Mouse (Mus musculus) heart, adult 18-20 months (tissue): ENCODE measurements around the gene Brd4. TPM values are rescaled to one million over a fixed set of nuclear protein-coding genes. Genes with fewer than 3 reads are reported as not detected.
A peak's percentile ranks its signal among the peaks of the same experiment; 100 is the strongest.

ENCODE experiments used
- DNase-seq, 2 experiments: peaks; one replicate each; pipeline ENCODE4 v3.0.0; 2021 to 2022; ENCODE audit warnings: mixed read lengths in 1 of 2
- total RNA-seq, 2 experiments: library from RNA; stranded (reverse); gene quantifications; 2 replicates each; pipeline ENCODE4 v1.2.3; 2021

The Brd4 gene
- total RNA-seq, 2 experiments from 2014 or later, result 43.6 to 55.5 TPM

- peak; percentile 58 to 63 for DNase-seq
Observed at GRCm38 (mm10) chr17:32166687-32167086, 117.8 kb downstream of the Brd4 start, which contains the start of gene Notch3. Gene Notch3 (minus strand): TSS chr17:32166852.

- DNase-seq, result peak; percentile 23 to 69
Observed at GRCm38 (mm10) chr17:32165803-32166595, 118.5 kb downstream of the Brd4 start.

- peak in 1 of 2 experiments; percentile 27 for DNase-seq
Observed at GRCm38 (mm10) chr17:32165266-32165802, 119.2 kb downstream of the Brd4 start.

- no peak for DNase-seq
Observed at GRCm38 (mm10) chr17:32164780-32165179, 119.7 kb downstream of the Brd4 start.

- peak; percentile 30 to 31 for DNase-seq
Observed at GRCm38 (mm10) chr17:32163910-32164650, 120.4 kb downstream of the Brd4 start.

GRCm38 (mm10) chr17:32162112-32162850, 122.2 kb downstream of the Brd4 start:
- peak; percentile 61 to 79 for DNase-seq

GRCm38 (mm10) chr17:32160882-32161281, 123.6 kb downstream of the Brd4 start:
- peak; percentile 19 to 26 for DNase-seq

GRCm38 (mm10) chr17:32158841-32159240, 125.7 kb downstream of the Brd4 start:
- no peak for DNase-seq

- DNase-seq, result no peak
Observed at GRCm38 (mm10) chr17:32146718-32147117, 137.8 kb downstream of the Brd4 start.

Other genes with a start within 250 kb of the Brd4 start
- gene Rrp1b, start 248.6 kb downstream of the Brd4 start, total RNA-seq, result 1 to 10 TPM; 6.3 to 6.9 TPM
- gene Hsf2bp, start 248.4 kb downstream of the Brd4 start, total RNA-seq, result 1 to 10 TPM; 1.2 to 1.4 TPM
- gene Notch3, start 117.9 kb downstream of the Brd4 start, total RNA-seq, result 10 to 100 TPM; 20.5 to 24.5 TPM
- gene Ephx3, start 95.2 kb downstream of the Brd4 start, total RNA-seq, result under 1 TPM; 0.69 to 0.74 TPM
- 10 to 100 TPM; 40.2 to 44.3 TPM for gene Akap8, start 36.5 kb upstream of the Brd4 start, total RNA-seq
- 10 to 100 TPM; 39.1 to 44.6 TPM for gene Akap8l, start 65.9 kb upstream of the Brd4 start, total RNA-seq
- gene Wiz, start 104.7 kb upstream of the Brd4 start, total RNA-seq, result 10 to 100 TPM; 15.0 to 19.0 TPM
- 1 to 10 TPM in 1 of 2 experiments, under 1 TPM in 1; 0.97 to 4.4 TPM for gene Rasal3, start 118.9 kb upstream of the Brd4 start, total RNA-seq
- gene Pglyrp2, start 139.4 kb upstream of the Brd4 start, total RNA-seq, result 1 to 10 TPM in 1 of 2 experiments, not detected in 1; 1.1 TPM
- gene Cyp4f39, start 168.0 kb upstream of the Brd4 start, total RNA-seq, result not detected
- gene Cyp4f17, start 221.3 kb upstream of the Brd4 start, total RNA-seq, result 1 to 10 TPM; 4.7 to 5.8 TPM